Mouse (Mus musculus) G1E (cell line): ENCODE results near the gene Syn3. TPM values are rescaled to one million over a fixed set of nuclear protein-coding genes. Genes with fewer than 3 reads are reported as not detected.

Source experiments
- ATAC-seq: 2 replicates; pipeline ENCODE4 v1.8.0; 2016; ENCODE audit warnings: mild to moderate bottlenecking; ENCODE audit not compliant: insufficient number of reproducible peaks, poor library complexity, low FRiP score, severe bottlenecking; ENCODE audit errors: extremely low read depth
- DNase-seq: peaks from one replicate; pipeline ENCODE4 v3.0.0; 2012; ENCODE audit warnings: low spot score
- H3K27me3 ChIP-seq: 2 replicates; pipeline ENCODE4 v1.6.1; 2012; ENCODE audit warnings: mild to moderate bottlenecking, low read length, inconsistent platforms; ENCODE audit not compliant: insufficient read depth
- H3K36me3 ChIP-seq: replicated peaks from 2 replicates; pipeline ENCODE3; 2012; ENCODE audit warnings: mild to moderate bottlenecking, inconsistent platforms
- H3K4me1 ChIP-seq: 2 replicates; pipeline ENCODE4 v1.6.1; 2012; ENCODE audit warnings: low read depth, low read length, inconsistent platforms, mixed read lengths; ENCODE audit not compliant: insufficient read depth
- H3K4me3 ChIP-seq: 2 replicates; pipeline ENCODE4 v1.5.1; 2012; ENCODE audit warnings: low read depth, mild to moderate bottlenecking, inconsistent platforms, low read length, moderate library complexity, mixed read lengths
- H3K9me3 ChIP-seq: replicated peaks from 2 replicates; pipeline ENCODE4 v1.6.1; 2012; ENCODE audit warnings: inconsistent platforms
- CTCF ChIP-seq: IDR thresholded peaks from 2 replicates; pipeline ENCODE4 v1.5.1; 2012; ENCODE audit warnings: low read depth, low read length, inconsistent platforms, mixed read lengths
- GATA1 ChIP-seq: IDR thresholded peaks from 2 replicates; pipeline ENCODE4 v1.6.1; 2012; ENCODE audit warnings: borderline replicate concordance, low read length, inconsistent platforms, mixed read lengths
- GATA2 ChIP-seq: IDR thresholded peaks from 2 replicates; pipeline ENCODE4 v1.6.1; 2012; ENCODE audit warnings: low read depth, low read length, inconsistent platforms, borderline replicate concordance
- POLR2AphosphoS5 ChIP-seq: IDR thresholded peaks from 2 replicates; pipeline ENCODE4 v1.6.1; 2012; ENCODE audit warnings: low read depth, low read length, inconsistent platforms; ENCODE audit not compliant: insufficient replicate concordance
- TAL1 ChIP-seq: conservative IDR thresholded peaks from 2 replicates; pipeline ENCODE4 v1.6.1; 2012; ENCODE audit warnings: low read depth, low read length, inconsistent platforms, mixed read lengths
- polyA plus RNA-seq: library from polyadenylated mRNA; stranded (reverse); fragments of >175 nt; gene quantifications from 2 replicates; pipeline ENCODE4 v1.2.3, GENCODE M21; 2012
- total RNA-seq, 2 experiments: library from RNA; stranded (forward) in 1 of 2; stranded (reverse) in 1 of 2; fragments of 200-1000 nt in 1 of 2; fragments of >200 nt in 1 of 2; fragmentation: Nextera tagmentation in 1 of 2; gene quantifications; 2 replicates each; pipeline ENCODE4 v1.2.3; 2014 to 2017

Gene Syn3
- total and polyA plus RNA-seq, 3 experiments: 0.44 TPM; not detected in 2

- Histone ChIP-seq H3K4me3 (no peak overlapping the region), H3K9me3 (peaks cover 4% of the 10 kb centered on the region; the same call in 1 of the 2 replicates), H3K36me3 (peaks cover 52% of the 10 kb centered on the region), H3K4me1 (peaks cover 82% of the 10 kb centered on the region), H3K27me3 (no peaks in the 10 kb centered on the region)
- DNase-seq (no peak), ATAC-seq (no peak)
- no peak for TF ChIP-seq GATA2
Measured at GRCm38 (mm10) chr10:86341589-86341988, 157.1 kb downstream of the Syn3 start.

GRCm38 (mm10) chr10:86340991-86341527 lies 157.6 kb downstream of the Syn3 start:
- TF ChIP-seq GATA2: no peak
- no peak for TF ChIP-seq TAL1
- no peak for TF ChIP-seq GATA1
- no peak for TF ChIP-seq POLR2AphosphoS5
- TF ChIP-seq CTCF: no peak
- DNase-seq (no peak), ATAC-seq (no peak)
- peaks cover 83% of the 10 kb centered on the region for H3K4me1 ChIP-seq
- H3K36me3 ChIP-seq: peaks cover 52% of the 10 kb centered on the region
- no peaks in the 10 kb centered on the region for H3K27me3 ChIP-seq
- peaks cover 4% of the 10 kb centered on the region; the same call in 1 of the 2 replicates for H3K9me3 ChIP-seq
- no peak overlapping the region for H3K4me3 ChIP-seq

GRCm38 (mm10) chr10:86340421-86340820 lies 158.3 kb downstream of the Syn3 start:
- Histone ChIP-seq H3K4me3 (no peak overlapping the region), H3K9me3 (peaks cover 4% of the 10 kb centered on the region; the same call in 1 of the 2 replicates), H3K27me3 (no peaks in the 10 kb centered on the region), H3K4me1 (peaks cover 82% of the 10 kb centered on the region), H3K36me3 (peaks cover 52% of the 10 kb centered on the region)
- DNase-seq (no peak), ATAC-seq (no peak)
- TF ChIP-seq TAL1 (peak; percentile 67), POLR2AphosphoS5 (no peak)

DNA sequence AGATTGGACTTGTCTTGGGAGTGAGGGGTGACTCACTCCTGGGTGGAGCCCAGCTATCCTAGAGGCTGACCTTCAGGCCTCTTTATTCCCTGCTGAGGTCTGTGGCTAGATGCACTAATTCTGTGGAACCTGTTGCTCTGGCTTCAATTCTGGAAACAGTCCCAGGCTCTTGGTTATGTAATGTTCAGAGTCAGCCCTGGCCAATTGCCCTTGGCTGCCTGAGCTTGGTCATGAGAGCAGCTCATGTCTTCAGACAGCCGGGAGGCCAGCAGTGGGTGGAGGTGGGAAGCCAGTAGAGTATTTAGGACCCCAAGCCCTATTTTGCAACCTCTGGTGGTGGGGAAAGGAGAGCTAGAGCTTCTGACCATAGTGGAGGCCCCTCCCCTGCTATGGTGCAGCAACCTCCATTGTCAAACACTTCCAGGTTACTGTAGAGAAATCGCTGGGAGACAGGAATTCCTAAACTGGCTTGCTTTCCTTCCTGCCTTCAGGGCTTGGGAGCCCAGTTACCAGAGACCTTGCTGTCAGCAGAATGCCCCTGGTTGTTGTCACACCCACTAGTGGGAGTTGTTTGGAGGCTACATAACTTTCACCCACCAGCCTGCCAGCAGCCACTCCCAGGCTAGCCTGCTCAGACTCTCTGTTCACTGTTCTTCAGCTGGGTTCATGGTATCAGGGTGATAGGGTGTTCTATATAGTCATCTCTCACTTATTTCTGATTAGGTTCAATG lies 158.9 kb downstream of the Syn3 start:
- DNase-seq (no peak), ATAC-seq (no peak)
- no peaks in the 10 kb centered on the region for H3K27me3 ChIP-seq
- peaks cover 4% of the 10 kb centered on the region; the same call in 1 of the 2 replicates for H3K9me3 ChIP-seq
- TF ChIP-seq TAL1 (no peak), CTCF (no peak)
- H3K4me3 ChIP-seq: no peak overlapping the region
- peaks cover 49% of the 10 kb centered on the region for H3K36me3 ChIP-seq
- peaks cover 86% of the 10 kb centered on the region for H3K4me1 ChIP-seq

DNA sequence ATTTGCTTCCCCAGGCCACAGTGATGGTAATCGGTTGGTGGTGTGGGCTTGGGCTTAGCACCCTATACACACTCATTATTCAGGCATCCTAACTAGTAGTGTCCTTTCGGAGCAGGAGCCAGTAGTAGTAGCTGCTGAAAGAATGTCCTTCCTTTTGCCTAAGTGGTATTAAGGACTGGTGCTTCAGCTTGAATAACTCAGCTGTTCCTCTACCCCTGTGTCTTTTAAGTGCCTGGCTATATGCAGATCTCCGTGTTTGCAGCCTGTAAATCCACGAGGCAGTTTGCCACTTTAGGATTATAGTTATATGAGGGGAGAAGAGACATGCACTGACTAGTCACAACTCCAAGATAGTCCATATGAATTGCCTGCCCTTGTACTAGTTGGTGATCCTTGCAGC lies 159.6 kb downstream of the Syn3 start:
- TF ChIP-seq POLR2AphosphoS5 (no peak), CTCF (no peak), GATA1 (no peak), TAL1 (no peak), GATA2 (no peak)
- DNase-seq: no peak
- ATAC-seq: no peak
- Histone ChIP-seq H3K4me1 (peaks cover 86% of the 10 kb centered on the region), H3K4me3 (no peak overlapping the region), H3K27me3 (no peaks in the 10 kb centered on the region), H3K9me3 (no peaks in the 10 kb centered on the region), H3K36me3 (peaks cover 49% of the 10 kb centered on the region)

DNA sequence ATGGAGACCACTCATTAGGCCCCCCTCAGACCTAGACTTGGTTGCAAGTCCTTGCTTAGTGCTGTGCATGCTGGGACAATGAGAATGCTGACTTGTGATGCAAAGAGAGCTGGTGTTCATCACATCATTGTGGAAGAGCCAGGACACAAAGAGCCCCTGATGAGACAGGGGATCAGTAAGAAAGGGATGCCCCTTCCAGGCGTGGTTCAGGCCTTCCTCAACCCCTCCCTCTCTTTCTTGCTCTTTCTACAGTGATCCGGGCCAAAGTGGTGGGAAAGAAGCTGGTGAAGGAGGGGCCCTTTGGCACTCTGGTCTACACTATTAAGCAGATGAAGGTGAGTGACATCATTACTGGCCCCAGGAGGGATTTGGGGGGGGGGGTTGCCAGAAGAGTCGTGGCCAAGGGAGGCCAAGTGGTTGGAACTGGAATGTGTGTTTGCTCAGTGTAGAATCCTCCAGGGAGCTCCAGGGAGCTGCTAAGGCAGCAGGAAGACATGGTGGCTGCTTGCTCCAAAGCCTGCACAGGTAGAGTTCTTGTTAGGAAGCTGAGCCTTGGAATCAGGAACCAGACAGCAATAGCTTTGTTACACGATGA lies 160.5 kb downstream of the Syn3 start:
- TF ChIP-seq POLR2AphosphoS5: no peak
- TF ChIP-seq TAL1: no peak
- TF ChIP-seq GATA2: no peak
- no peak for TF ChIP-seq GATA1
- no peak for TF ChIP-seq CTCF
- ATAC-seq (no peak), DNase-seq (no peak)
- Histone ChIP-seq H3K27me3 (no peaks in the 10 kb centered on the region), H3K36me3 (peaks cover 43% of the 10 kb centered on the region), H3K9me3 (no peaks in the 10 kb centered on the region), H3K4me1 (peaks cover 86% of the 10 kb centered on the region), H3K4me3 (no peak overlapping the region)
